Mouse (Mus musculus) yolk sac, embryonic 10.5 days (tissue): Measurements from ENCODE around the gene Dynlt1c.
A peak's percentile ranks its signal among the peaks of the same experiment; 100 is the strongest.
"Not testable (repeated sequence)": the region's sequence is repeated elsewhere in the genome, so short reads cannot be mapped to it uniquely, and the experiment has no call there.

Source experiments
- DNase-seq: peaks from one replicate; pipeline ENCODE4 v3.0.0-alpha.2; 2017; ENCODE audit warnings: low spot score

The Dynlt1c gene

DNA sequence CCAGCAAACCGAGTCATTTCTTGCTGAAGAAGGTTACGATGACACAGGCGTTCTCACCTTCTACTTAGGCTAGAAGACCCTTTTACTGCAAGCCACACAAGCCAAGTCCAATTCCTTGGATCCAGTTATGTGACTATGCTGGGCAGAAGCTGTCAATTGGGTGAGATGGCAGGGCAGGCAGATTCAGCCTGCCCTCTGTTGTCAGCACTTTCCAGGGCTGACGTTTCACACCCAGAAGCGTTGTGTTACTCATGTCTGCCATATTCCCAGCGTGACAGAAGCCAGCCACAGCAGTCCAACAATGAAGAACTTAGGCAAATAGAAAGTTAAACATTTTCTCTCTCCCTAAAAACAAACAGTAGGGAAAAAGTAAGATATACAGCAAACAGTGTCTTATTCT, 18.6 kb downstream of the Dynlt1c start:
- peak; percentile 35 for DNase-seq

GRCm38 (mm10) chr17:6620730-6621451, 19.4 kb downstream of the Dynlt1c start:
- not testable (repeated sequence) for DNase-seq

GRCm38 (mm10) chr17:6621976-6622375, 20.5 kb downstream of the Dynlt1c start:
- not testable (repeated sequence) for DNase-seq

GRCm38 (mm10) chr17:6624926-6625558, 23.6 kb downstream of the Dynlt1c start:
- not testable (repeated sequence) for DNase-seq

GRCm38 (mm10) chr17:6630398-6630797, 28.9 kb downstream of the Dynlt1c start:
- not testable (repeated sequence) for DNase-seq

GRCm38 (mm10) chr17:6632850-6633249, 31.4 kb downstream of the Dynlt1c start:
- not testable (repeated sequence) for DNase-seq

DNA sequence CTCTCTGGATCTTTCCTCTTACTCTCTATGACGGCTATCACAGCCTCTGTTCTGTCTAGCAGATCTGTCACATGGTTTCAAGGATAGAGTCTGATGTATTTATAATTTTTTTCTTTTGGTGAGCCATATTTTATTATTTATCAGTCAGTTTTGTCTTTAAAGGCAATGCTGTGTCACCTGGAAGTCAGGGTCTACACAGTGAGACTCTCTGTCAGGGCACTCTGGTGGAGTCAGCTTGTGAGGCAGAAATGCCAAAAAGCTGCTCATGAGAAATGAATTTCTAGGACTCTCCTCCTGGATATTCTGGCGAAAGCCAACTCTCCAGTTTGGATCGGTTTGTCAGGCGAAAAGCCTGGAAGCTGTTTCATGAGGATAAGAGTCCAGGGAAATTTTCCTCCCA, 34.3 kb downstream of the Dynlt1c start:
- DNase-seq: not testable (repeated sequence)

DNA sequence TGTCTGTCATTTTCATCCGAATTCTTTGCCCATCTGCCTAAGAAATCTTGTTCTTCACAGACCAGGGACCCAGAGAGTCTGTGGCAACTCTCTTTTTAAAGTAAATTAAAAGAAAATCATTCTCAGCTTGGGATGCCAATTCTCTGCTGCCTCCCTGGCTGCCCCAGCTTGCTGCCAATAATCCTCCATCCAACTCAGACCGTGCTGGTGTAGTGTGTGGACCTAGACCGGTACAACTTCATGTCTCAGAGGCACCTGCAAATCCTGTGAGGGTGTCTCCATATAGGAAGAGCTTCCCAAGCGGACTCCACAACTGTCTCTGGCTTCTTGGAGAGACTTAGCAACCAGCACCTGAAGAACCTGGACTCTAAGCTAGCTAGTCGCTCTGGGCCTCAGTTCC, 35.4 kb downstream of the Dynlt1c start:
- no peak for DNase-seq

- DNase-seq: not testable (repeated sequence)
Observed at GRCm38 (mm10) chr17:6637434-6637833, 36.0 kb downstream of the Dynlt1c start.

DNA sequence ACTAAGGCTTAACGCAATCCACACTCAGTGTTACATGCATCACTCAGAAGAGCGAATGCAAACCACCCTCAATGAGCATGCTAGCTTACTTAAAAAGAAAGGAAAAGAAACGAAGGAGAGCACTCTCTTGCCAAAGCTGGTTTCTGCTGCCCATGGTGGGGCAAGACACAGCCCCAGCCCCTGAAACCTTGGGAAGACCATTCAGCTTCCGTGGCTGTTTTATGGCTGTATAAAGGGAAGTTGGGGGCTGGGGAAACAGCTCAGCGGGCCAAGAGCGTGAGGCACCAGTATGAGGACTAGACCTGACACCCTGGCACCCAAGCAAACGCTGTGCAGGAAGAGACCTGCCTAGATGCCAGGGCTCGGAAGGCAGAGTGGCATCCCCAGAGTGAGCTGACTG, 37.0 kb downstream of the Dynlt1c start:
- DNase-seq: not testable (repeated sequence)

DNA sequence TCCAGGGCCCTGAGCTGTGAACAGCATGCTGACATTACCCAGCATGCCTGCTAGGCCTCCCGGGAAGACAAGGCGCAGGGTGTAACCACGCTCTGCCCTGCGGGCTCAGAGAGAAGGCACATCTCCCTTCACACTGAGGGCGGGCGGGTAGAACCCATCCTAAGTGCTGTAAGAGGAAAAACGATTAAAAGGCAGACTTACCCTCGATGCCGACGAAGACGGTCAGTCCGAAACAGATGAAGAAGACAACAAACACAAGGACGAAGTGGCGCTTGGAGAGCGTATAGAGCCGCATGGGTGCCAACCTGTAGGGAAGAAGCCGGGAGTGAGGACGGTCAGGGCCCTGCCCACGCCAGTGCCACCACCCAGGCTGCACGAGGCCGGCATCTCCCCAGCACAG, 38.0 kb downstream of the Dynlt1c start:
- not testable (repeated sequence) for DNase-seq

DNA sequence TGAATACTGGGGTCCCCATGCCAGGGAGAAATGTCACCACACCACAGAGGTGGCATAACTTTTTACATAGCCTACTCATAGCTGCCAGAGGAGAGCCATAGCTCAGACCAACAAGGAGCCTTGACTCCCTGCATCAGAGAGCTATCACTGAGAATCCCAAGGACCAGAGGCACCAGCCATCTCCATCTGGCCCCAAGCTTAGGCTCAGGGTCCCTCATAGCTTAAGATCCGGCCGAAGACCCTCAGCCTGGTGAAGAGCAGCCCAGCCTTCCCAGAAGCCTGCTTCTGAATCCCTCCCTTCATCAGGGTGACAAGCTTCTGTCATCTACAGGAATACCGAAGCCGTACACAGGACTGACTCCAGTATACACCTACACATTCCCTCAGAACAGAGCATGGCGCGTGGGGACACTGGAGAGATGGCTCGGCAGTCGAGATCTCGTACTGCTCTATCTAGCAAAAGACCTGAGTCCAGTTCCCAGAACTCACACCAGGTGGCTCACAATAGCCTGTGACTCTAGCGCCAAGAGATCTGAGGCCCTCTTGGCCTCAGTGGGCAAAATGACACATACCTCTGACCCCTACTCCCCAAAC, 38.7 kb downstream of the Dynlt1c start:
- not testable (repeated sequence) for DNase-seq

DNA sequence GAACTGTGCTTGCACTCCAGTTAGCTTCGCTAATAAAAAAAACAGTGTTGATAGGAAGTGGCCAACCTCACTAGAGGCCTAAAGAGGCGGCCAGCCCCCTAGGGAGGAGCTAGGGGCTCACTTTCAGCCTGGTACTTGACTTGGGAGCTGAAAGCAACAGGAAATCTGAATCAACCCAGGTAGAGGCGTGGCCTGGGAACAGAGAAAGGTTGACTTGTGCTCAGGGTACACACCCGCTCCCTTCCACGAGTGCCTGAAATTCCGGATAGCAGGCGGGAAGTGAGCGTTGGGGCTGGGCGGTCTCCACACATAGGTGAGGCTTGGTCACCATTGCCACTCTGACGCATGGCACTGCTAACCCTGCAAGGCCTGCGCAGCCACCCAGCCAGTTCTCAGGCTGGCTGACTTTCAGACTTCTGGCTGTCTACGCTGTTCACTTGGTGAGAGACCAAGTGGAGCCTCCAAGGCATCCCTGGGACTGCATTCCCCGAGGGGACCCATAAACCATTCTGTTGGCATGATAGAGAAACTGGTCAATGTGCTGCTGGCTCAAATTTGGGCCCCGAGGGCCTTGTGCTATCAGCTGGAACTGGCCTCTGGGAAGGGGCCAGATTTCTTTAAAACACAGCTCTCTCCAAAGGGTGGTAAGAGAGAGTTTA, 39.4 kb downstream of the Dynlt1c start:
- DNase-seq: not testable (repeated sequence)

GRCm38 (mm10) chr17:6644210-6644609, 42.7 kb downstream of the Dynlt1c start:
- DNase-seq: not testable (repeated sequence)

GRCm38 (mm10) chr17:6644673-6645072, 43.2 kb downstream of the Dynlt1c start:
- not testable (repeated sequence) for DNase-seq

GRCm38 (mm10) chr17:6645668-6646067, 44.2 kb downstream of the Dynlt1c start:
- not testable (repeated sequence) for DNase-seq

GRCm38 (mm10) chr17:6646841-6647240, 45.4 kb downstream of the Dynlt1c start:
- DNase-seq: not testable (repeated sequence)

DNA sequence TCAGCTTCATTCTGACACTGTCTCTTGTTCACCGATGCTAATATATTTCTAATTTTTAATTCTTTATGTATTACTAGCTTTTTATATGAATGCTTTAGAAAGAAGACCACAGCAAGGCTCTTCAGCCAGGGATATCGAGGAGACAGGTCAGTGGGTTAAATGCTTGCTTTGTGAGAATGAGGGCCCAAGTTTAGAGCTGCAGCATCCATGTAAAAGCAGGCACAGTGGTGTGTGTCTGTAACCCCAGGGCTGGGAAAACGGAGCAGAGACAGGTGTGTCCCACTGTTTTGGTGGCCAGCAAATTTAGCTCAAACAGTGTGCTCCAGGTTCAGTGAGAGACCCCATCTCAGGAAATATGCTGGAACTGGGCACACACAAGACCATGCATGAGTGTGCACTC, 46.0 kb downstream of the Dynlt1c start:
- not testable (repeated sequence) for DNase-seq

GRCm38 (mm10) chr17:6650904-6651565, 49.6 kb downstream of the Dynlt1c start:
- DNase-seq: not testable (repeated sequence)

DNA sequence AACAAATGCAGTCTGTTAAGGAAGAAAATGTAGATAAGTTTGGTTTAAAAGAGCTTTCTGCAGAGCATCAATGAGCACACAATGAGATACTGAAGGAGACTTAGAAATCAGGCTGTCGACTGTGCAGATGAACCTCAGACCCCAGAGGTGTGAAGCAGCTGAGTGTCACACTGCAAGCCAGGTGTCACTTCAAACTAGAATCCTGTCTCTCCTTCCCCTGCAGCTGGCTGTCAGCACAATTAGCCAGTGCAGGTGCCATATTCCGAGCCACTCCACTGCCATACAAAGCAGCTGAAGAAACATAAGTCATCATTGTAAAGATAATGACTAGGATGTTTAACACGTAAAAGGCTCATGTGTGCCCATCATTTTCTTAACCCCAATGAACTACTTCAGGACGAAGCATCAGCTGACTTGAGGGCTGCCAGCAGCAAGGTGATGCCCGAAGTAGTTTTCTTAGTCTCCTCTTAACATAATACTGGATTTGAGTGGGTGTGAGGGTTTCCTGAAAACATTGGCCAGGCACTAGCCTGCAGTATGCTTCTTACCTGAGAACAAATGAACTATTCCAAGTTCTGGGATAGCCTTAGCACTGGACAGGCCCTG, 52.0 kb downstream of the Dynlt1c start:
- not testable (repeated sequence) for DNase-seq

DNA sequence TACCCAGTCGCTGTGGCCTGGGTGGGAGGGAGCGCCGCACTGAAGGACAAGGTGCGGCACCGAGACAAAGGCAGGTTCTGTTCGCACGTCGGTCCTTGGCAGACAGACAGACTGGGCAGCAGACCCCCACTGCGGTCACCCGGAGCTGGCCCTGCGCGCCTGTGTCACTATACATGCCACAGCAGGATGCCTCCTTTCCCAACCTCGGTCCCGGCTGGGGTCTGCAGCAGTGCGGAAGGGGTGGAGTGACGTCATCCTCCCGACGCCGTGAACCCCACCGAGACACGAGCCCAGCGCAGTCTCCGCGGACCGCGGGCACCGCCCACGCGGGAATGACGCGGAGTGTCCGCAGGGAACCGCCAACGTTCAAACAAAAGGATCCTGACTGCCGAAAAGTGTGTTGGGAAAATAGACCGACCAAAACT, 53.6 kb downstream of the Dynlt1c start:
- peak; percentile 74 for DNase-seq
